Mouse (Mus musculus): ENCODE measurements around the gene Adamts4. TPM values are rescaled to one million over a fixed set of nuclear protein-coding genes. Genes with fewer than 3 reads are reported as not detected.

The Adamts4 gene
- not detected for total RNA-seq (2023)

GRCm38 (mm10) chr1:171249913-171250600 is at the start of gene Adamts4:
Gene Adamts4 (plus strand): TSS chr1:171250421.

GRCm38 (mm10) chr1:171213801-171214496 is 36.3 kb upstream of the Adamts4 start, which contains the start of gene Nr1i3:
Gene Nr1i3 (plus strand): TSS chr1:171213970.

GRCm38 (mm10) chr1:171222238-171223155 is 27.7 kb upstream of the Adamts4 start, which contains the start of gene Tomm40l:
Gene Tomm40l (minus strand): TSS chr1:171222514.

GRCm38 (mm10) chr1:171224857-171225256 is 25.4 kb upstream of the Adamts4 start, which contains the start of gene Apoa2:
Gene Apoa2 (plus strand): TSS chr1:171225054.

GRCm38 (mm10) chr1:171234126-171234525 is 16.1 kb upstream of the Adamts4 start, which contains the start of gene Fcer1g:
Gene Fcer1g (minus strand): TSS chr1:171234365.

GRCm38 (mm10) chr1:171250680-171251593 is 716 bp downstream of the Adamts4 start, which contains the start of gene Ndufs2:
Gene Ndufs2 (minus strand): TSS chr1:171251388.

GRCm38 (mm10) chr1:171269848-171270572 is 19.8 kb downstream of the Adamts4 start, which contains the start of gene B4galt3:
Gene B4galt3 (plus strand): TSS chr1:171270328.

GRCm38 (mm10) chr1:171280916-171281527 is 30.8 kb downstream of the Adamts4 start, which contains the start of gene Ppox:
Gene Ppox (minus strand): TSS chr1:171281186.

GRCm38 (mm10) chr1:171287136-171288081 is 37.2 kb downstream of the Adamts4 start, which contains the start of gene Usp21:
Gene Usp21 (minus strand): TSS chr1:171287991.

GRCm38 (mm10) chr1:171294298-171295062 is 44.3 kb downstream of the Adamts4 start, which contains the start of gene Ufc1:
Gene Ufc1 (minus strand): TSS chr1:171295024.

Other genes starting within 250 kb of the Adamts4 start
- gene Fcgr4, start 231.5 kb upstream of the Adamts4 start, total RNA-seq (2023), result 100 to 1,000 TPM in 1 of 2 experiments, 10 to 100 TPM in 1; 79.6 to 109 TPM
- 100 to 1,000 TPM; 435 to 496 TPM for gene Fcgr3, start 185.5 kb upstream of the Adamts4 start, total RNA-seq (2023)
- gene Cfap126, start 136.5 kb upstream of the Adamts4 start, total RNA-seq (2023), result 1 to 10 TPM; 2.3 to 4.7 TPM
- 100 to 1,000 TPM; 116 to 122 TPM for gene Sdhc, start 99.8 kb upstream of the Adamts4 start, total RNA-seq (2023)
- gene Mpz, start 99.7 kb upstream of the Adamts4 start, total RNA-seq (2023), result not detected
- not detected for gene Pcp4l1, start 54.2 kb upstream of the Adamts4 start, total RNA-seq (2023)
- not detected for gene Nr1i3, start 36.5 kb upstream of the Adamts4 start, total RNA-seq (2023)
- 10 to 100 TPM; 20.6 to 23.0 TPM for gene Tomm40l, start 27.9 kb upstream of the Adamts4 start, total RNA-seq (2023)
- not detected for gene Apoa2, start 25.4 kb upstream of the Adamts4 start, total RNA-seq (2023)
- 1,000 to 10,000 TPM; 1,527 to 1,601 TPM for gene Fcer1g, start 16.1 kb upstream of the Adamts4 start, total RNA-seq (2023)
- 100 to 1,000 TPM; 132 to 148 TPM for gene Ndufs2, start 967 bp downstream of the Adamts4 start, total RNA-seq (2023)
- gene B4galt3, start 19.9 kb downstream of the Adamts4 start, total RNA-seq (2023), result 10 to 100 TPM; 42.2 to 55.5 TPM
- 10 to 100 TPM; 37.6 to 41.1 TPM for gene Ppox, start 30.8 kb downstream of the Adamts4 start, total RNA-seq (2023)
- 10 to 100 TPM; 48.0 to 55.5 TPM for gene Usp21, start 37.6 kb downstream of the Adamts4 start, total RNA-seq (2023)
- 10 to 100 TPM; 66.5 to 66.8 TPM for gene Ufc1, start 44.6 kb downstream of the Adamts4 start, total RNA-seq (2023)
- gene Dedd, start 78.7 kb downstream of the Adamts4 start, total RNA-seq (2023), result 10 to 100 TPM; 25.3 to 26.8 TPM
- 10 to 100 TPM; 20.2 to 21.3 TPM for gene Nit1, start 95.2 kb downstream of the Adamts4 start, total RNA-seq (2023)
- gene Pfdn2, start 95.2 kb downstream of the Adamts4 start, total RNA-seq (2023), result 10 to 100 TPM; 54.1 to 92.1 TPM
- not detected for gene Klhdc9, start 110.4 kb downstream of the Adamts4 start, total RNA-seq (2023)
- 1 to 10 TPM; 7.3 to 8.1 TPM for gene Nectin4, start 119.7 kb downstream of the Adamts4 start, total RNA-seq (2023)
- gene Arhgap30, start 138.5 kb downstream of the Adamts4 start, total RNA-seq (2023), result 100 to 1,000 TPM; 286 to 288 TPM
- gene Usf1, start 160.9 kb downstream of the Adamts4 start, total RNA-seq (2023), result 100 to 1,000 TPM; 195 to 199 TPM
- gene Tstd1, start 168.5 kb downstream of the Adamts4 start, total RNA-seq (2023), result 1 to 10 TPM; 9.1 to 9.9 TPM
- gene F11r, start 187.1 kb downstream of the Adamts4 start, total RNA-seq (2023), result 10 to 100 TPM in 1 of 2 experiments, 1 to 10 TPM in 1; 8.2 to 11.3 TPM